18 mouse cellular contexts compared by ENCODE assay signal in the genomic region with DNA sequence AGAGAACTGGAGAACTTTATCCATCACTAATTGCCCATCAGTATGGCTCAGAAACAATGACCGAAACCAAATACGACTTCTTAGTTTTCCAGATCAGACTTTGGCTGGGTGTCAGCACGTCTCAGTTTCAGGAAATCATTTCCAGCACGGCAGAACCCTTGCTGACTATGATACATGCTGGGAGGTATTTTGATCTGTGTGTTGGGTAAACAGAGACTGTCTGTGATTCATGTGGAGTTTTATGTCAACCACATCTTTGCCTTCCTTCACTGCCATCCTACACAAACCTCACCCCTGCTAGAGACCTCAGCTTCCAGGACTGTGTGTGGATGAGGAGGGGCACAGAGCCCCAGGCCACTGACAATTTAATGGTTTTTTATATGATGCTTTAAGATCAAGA.
DNase-seq lines count a peak whose midpoint lies in the region; ATAC-seq lines count a peak whose summit lies in the region.
"Had no signal": no experiment of that assay in that cellular context is flagged by ENCODE, and none has a peak within 500 bp of the region (broad histone marks: within the 10 kb centered on the region; RNA-seq: fewer than 3 reads in every experiment).

No protein-coding gene starts in this region.

- no peak overlapping the region for H3K4me2 ChIP-seq in kidney, embryonic 15.5 days
- H3K4me2 ChIP-seq in embryonic facial prominence, embryonic 15.5 days (replicated peaks): no peak overlapping the region
- no peak overlapping the region for H3K4me2 ChIP-seq in midbrain, embryonic 16.5 days (ENCODE audit: low read length)
- no peak overlapping the region for H3K4me2 ChIP-seq in heart, embryonic 11.5 days
- H3K4me2 ChIP-seq: forebrain, embryonic 13.5 days; heart, embryonic 15.5 days; limb, embryonic 15.5 days; midbrain, embryonic 13.5 days had no signal

- H3K36me3 ChIP-seq in kidney, embryonic 15.5 days: peaks cover 27% of the 10 kb centered on the region
- H3K36me3 ChIP-seq in embryonic facial prominence, embryonic 15.5 days: no peaks in the 10 kb centered on the region; the same call in 1 of the 2 replicates
- no peaks in the 10 kb centered on the region for H3K36me3 ChIP-seq in midbrain, embryonic 16.5 days (ENCODE audit: control insufficient read depth, insufficient read depth, low read length)
- H3K36me3 ChIP-seq in heart, embryonic 11.5 days (ENCODE audit: control insufficient read depth, insufficient read depth, low read length): peaks cover 10% of the 10 kb centered on the region
- H3K36me3 ChIP-seq: limb, embryonic 15.5 days; midbrain, embryonic 13.5 days had no signal

- no peaks in the 10 kb centered on the region for H3K9me3 ChIP-seq in kidney, embryonic 15.5 days (replicated peaks)
- H3K9me3 ChIP-seq in embryonic facial prominence, embryonic 15.5 days (replicated peaks): no peaks in the 10 kb centered on the region
- no peaks in the 10 kb centered on the region for H3K9me3 ChIP-seq in midbrain, embryonic 16.5 days (replicated peaks; ENCODE audit: control insufficient read depth, low read length, poor library complexity, severe bottlenecking)
- H3K9me3 ChIP-seq in heart, embryonic 11.5 days (replicated peaks; ENCODE audit: control insufficient read depth, low read length): no peaks in the 10 kb centered on the region
- H3K9me3 ChIP-seq: forebrain, embryonic 13.5 days; heart, embryonic 15.5 days; limb, embryonic 15.5 days; midbrain, embryonic 13.5 days had no signal

- no peak overlapping the region for H3K4me3 ChIP-seq in kidney, embryonic 15.5 days (replicated peaks)
- no peak overlapping the region for H3K4me3 ChIP-seq in embryonic facial prominence, embryonic 15.5 days (replicated peaks)
- no peak overlapping the region for H3K4me3 ChIP-seq in midbrain, embryonic 16.5 days (ENCODE audit: low read depth, low read length)
- no peak overlapping the region for H3K4me3 ChIP-seq in heart, embryonic 11.5 days (ENCODE audit: low read depth, low read length)
- H3K4me3 ChIP-seq: forebrain, embryonic 13.5 days; heart, embryonic 15.5 days; limb, embryonic 15.5 days; midbrain, embryonic 13.5 days had no signal

- ATAC-seq in kidney, embryonic 15.5 days (replicated peaks; ENCODE audit: low FRiP score): 0 out of 2 replicates have a peak, but pooled peaks have one; percentile 40
- peak; percentile 51; the same call in 1 of the 2 replicates for ATAC-seq in embryonic facial prominence, embryonic 15.5 days (ENCODE audit: insufficient number of reproducible peaks, low FRiP score, low TSS enrichment, low read depth)
- ATAC-seq in midbrain, embryonic 16.5 days: no peak
- ATAC-seq in heart, embryonic 11.5 days (replicated peaks; ENCODE audit: insufficient number of reproducible peaks, low FRiP score, low TSS enrichment): no peak
- ATAC-seq: forebrain, embryonic 13.5 days; hindbrain, postnatal 0 days; midbrain, embryonic 13.5 days had no signal

- peaks cover under 1% of the 10 kb centered on the region; the same call in 1 of the 2 replicates for H3K4me1 ChIP-seq in kidney, embryonic 15.5 days
- H3K4me1 ChIP-seq in embryonic facial prominence, embryonic 15.5 days: peaks cover 15% of the 10 kb centered on the region; the same call in 1 of the 2 replicates
- H3K4me1 ChIP-seq in midbrain, embryonic 16.5 days (ENCODE audit: control insufficient read depth, insufficient read depth, low read length): no peaks in the 10 kb centered on the region
- no peaks in the 10 kb centered on the region for H3K4me1 ChIP-seq in heart, embryonic 11.5 days (ENCODE audit: control insufficient read depth, insufficient read depth, low read length)
- H3K4me1 ChIP-seq: midbrain, embryonic 13.5 days had no signal

- H3K9ac ChIP-seq in kidney, embryonic 15.5 days: no peak overlapping the region
- no peak overlapping the region for H3K9ac ChIP-seq in embryonic facial prominence, embryonic 15.5 days
- H3K9ac ChIP-seq in midbrain, embryonic 16.5 days (ENCODE audit: low read depth, low read length): no peak overlapping the region
- H3K9ac ChIP-seq in heart, embryonic 11.5 days (ENCODE audit: low read depth, low read length): no peak overlapping the region
- H3K9ac ChIP-seq: forebrain, embryonic 13.5 days; heart, embryonic 15.5 days; limb, embryonic 15.5 days; midbrain, embryonic 13.5 days had no signal

- WGBS in kidney, embryonic 15.5 days: 31% methylated on average over 4 of the region's 4 CpGs
- WGBS in embryonic facial prominence, embryonic 15.5 days: 14% methylated on average over 4 of the region's 4 CpGs
- WGBS in midbrain, embryonic 16.5 days: 80% methylated on average over 4 of the region's 4 CpGs
- 65% methylated on average over 4 of the region's 4 CpGs for WGBS in heart, embryonic 11.5 days (ENCODE audit: insufficient replicate concordance)

- no peak overlapping the region for H3K27ac ChIP-seq in kidney, embryonic 15.5 days
- no peak overlapping the region; the same call in 1 of the 2 replicates for H3K27ac ChIP-seq in embryonic facial prominence, embryonic 15.5 days (replicated peaks)
- no peak overlapping the region for H3K27ac ChIP-seq in midbrain, embryonic 16.5 days (ENCODE audit: low read length)
- no peak overlapping the region for H3K27ac ChIP-seq in heart, embryonic 11.5 days (ENCODE audit: low read depth, low read length)
- H3K27ac ChIP-seq: forebrain, embryonic 13.5 days; heart, embryonic 15.5 days; hindbrain, postnatal 0 days; limb, embryonic 15.5 days; midbrain, embryonic 13.5 days had no signal

- DNase-seq in cerebellum, postnatal 10 days: peak; percentile 21 to 28
- DNase-seq in cerebellum, postnatal 4 days (ENCODE audit: low spot score in 2 of 2): no peak
- no peak for DNase-seq in kidney, postnatal 25 days
- DNase-seq in 3T3-L1 (ENCODE audit: low read depth, low spot score): peak; percentile 87
- DNase-seq: adrenal gland, postnatal 25 days; kidney, postnatal 10 days; layer of hippocampus, adult 9-11 months; lung, postnatal 4 days; thymus, postnatal 4 days had no signal

- H3K27me3 ChIP-seq in kidney, embryonic 15.5 days: no peaks in the 10 kb centered on the region
- no peaks in the 10 kb centered on the region for H3K27me3 ChIP-seq in embryonic facial prominence, embryonic 15.5 days
- no peaks in the 10 kb centered on the region for H3K27me3 ChIP-seq in midbrain, embryonic 16.5 days (ENCODE audit: control insufficient read depth, insufficient read depth, low read depth, low read length)
- H3K27me3 ChIP-seq in heart, embryonic 11.5 days (ENCODE audit: control insufficient read depth, insufficient read depth, low read length): no peaks in the 10 kb centered on the region
- H3K27me3 ChIP-seq: forebrain, embryonic 13.5 days; heart, embryonic 15.5 days; limb, embryonic 15.5 days; midbrain, embryonic 13.5 days had no signal

Comparison
In these comparisons a context has a peak if more than half of its experiments do, and no peak if none do; other contexts are left out.
1. DNase-seq: peak in cerebellum, postnatal 10 days (2 of 2) and 3T3-L1 (single experiment); none in cerebellum, postnatal 4 days (0 of 2) and kidney, postnatal 25 days (0 of 2).
2. ATAC-seq: peak in kidney, embryonic 15.5 days (single experiment) and embryonic facial prominence, embryonic 15.5 days (single experiment); none in midbrain, embryonic 16.5 days (single experiment) and heart, embryonic 11.5 days (single experiment).